Mouse (Mus musculus) 416B (cell line): ENCODE measurements around the gene Prr13.
A peak's percentile ranks its signal among the peaks of the same experiment; 100 is the strongest.

ENCODE experiments used
- DNase-seq: peaks from one replicate; pipeline ENCODE4 v3.0.0; 2011; ENCODE audit warnings: low read depth

Prr13 gene

DNA sequence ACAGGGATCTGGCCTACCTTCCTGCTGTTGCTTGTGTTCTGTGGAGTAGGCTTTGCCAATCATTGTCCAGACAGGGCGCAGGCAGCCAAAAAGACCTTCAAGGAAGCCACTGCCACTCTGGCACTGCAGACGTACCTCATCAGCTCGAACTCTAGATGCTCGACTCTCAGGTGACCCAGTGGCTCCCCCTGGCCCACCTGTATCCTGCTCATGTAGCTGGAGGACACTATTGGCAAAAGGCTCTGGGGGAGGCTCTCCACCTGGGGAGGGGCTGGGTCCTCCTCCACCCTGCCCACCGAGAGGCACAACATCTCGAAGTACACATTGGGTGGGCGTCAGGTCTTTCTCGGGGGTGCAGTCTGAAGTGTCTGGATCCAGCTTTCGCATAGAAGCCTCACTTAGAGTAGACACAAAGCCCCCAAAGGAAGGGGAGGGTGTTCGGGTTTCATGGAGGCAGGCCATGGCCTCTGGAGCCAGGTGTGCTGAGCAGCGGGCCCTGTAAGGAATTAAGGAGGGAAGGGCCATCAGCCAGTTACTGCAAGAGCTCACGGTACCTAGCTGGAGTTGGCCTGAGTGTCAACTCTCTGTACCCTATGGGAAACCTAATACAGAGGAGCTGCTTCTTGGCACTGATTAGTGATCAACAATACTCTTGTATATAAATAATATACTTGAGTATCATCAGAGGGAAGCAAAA lies 46.4 kb downstream of the Prr13 start:
- no peak for DNase-seq

DNA sequence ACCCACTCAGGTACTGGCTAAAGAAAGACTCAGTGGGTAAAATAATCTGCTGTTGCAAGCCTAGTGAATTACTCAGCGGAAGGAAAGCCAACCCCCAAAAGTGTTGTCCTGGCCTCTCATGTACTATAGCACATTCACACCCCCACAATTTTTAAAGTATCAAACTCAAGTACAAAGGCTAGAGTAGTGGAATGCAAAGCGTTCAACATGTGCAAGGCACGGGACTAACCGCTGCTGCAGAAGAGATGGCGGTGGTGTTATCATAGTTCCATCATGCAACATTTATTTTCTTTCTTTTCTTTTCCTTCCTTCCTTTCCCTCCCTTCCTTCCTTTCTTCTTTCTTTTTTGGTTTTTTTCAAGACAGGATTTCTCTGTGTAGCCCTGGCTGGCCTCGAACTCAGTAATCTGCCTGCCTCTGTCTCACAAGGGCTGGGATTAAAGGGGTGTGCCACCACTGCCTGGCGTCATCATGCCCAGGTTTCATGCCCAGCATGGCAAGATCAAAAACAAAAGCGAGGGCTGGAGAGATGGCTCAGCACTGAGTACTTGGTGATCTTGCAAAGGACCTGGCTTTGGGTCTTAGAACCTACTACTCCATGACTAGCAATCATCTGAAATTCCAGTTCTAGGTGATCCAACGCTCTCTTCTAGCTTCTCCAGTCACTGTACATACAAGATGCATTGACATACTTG lies 47.1 kb downstream of the Prr13 start:
- DNase-seq, result no peak

DNA sequence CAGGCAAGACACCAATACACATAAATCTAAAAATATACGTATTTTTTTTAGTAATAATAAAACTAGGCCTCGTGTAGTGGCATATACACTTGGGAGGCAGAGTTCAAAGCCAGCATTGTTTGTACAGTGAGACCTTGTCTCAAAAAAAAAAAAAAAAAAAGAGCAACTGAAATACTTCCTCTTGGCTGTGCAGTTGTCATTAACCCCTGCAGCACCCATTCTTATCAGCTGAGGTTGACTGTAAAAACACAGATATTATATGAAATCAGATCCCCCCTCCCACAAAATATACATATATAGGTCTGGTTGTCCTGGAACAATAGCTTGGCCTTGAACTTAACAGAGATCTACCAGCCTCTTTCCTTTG lies 47.6 kb downstream of the Prr13 start:
- DNase-seq, result peak; percentile 36

DNA sequence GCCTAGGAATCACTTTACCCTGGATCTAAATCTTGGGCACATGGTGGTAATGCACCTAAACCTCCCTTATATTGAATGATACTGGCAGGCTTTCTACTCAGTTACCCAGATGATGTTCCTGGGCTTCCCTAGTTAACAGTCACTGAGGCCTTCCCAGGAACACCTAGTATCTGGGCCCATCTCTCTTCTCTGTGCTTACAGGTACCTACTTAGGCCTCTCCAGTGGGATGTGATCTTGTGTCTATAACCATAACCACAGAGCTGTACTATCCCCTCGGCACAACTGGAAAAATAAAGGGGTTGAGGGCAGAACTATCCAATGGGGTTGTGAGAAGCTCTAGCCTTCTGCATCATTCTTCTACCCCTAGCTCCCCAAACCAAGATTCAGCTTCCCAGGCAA lies 48.0 kb downstream of the Prr13 start:
- no peak for DNase-seq

DNA sequence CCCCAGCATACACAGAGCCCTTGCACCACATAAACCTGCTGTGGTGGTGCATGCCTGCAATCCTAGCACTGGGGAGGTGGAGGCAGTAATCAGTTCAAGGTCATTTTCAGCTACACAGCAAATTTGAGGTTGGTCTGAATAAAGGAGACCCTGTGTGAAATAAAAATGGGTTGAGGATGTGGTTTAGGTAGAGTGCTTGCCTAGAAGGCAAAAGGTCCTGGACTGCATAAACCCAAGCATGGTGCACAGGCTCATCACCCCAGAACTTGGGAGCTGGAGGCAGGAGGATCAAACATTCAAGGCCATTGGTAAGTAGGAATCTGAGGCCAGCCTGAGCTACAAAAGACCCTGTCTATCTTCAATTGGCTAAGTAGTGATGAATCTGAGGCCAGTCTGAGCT lies 48.7 kb downstream of the Prr13 start:
- DNase-seq, result peak; percentile 49

DNA sequence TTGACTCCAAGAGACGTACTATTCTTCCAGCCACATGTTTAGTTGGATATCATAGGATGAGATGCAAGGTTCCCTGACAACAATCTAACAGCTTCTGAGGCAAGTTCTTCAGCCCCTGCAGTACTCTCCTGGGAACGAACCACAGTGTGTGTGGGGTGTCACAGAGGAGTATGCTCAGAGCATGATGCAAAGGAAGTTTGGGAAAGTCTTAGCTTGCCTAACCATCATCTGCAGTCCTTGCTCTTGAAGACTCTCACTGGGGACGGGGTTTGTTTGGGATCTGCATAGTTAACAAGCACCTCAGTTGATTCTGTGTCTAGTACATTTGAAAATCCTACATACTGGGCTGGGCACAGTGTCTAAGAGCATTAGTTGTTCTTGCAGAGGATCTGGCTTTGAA lies 49.5 kb downstream of the Prr13 start:
- no peak for DNase-seq

DNA sequence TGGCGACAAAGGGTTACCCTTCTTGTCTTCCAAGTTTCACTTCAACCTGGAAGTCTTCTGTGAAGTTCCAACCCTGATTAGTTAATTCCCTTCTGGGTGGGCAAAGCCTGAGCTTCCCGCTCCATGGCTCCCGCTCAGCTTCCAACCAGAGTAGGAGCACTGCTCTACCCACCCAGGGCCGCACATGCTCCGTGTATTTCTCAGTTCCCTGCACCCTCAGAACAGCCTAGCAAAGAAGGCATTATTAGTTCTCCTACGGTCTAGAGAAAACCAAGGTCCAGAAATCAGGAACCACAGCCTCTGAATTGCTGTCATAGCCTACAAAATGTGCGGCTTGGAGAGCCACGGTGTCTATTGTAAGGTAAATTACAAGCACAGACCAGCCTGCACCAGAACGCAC lies 51.3 kb downstream of the Prr13 start:
- DNase-seq, result no peak

DNA sequence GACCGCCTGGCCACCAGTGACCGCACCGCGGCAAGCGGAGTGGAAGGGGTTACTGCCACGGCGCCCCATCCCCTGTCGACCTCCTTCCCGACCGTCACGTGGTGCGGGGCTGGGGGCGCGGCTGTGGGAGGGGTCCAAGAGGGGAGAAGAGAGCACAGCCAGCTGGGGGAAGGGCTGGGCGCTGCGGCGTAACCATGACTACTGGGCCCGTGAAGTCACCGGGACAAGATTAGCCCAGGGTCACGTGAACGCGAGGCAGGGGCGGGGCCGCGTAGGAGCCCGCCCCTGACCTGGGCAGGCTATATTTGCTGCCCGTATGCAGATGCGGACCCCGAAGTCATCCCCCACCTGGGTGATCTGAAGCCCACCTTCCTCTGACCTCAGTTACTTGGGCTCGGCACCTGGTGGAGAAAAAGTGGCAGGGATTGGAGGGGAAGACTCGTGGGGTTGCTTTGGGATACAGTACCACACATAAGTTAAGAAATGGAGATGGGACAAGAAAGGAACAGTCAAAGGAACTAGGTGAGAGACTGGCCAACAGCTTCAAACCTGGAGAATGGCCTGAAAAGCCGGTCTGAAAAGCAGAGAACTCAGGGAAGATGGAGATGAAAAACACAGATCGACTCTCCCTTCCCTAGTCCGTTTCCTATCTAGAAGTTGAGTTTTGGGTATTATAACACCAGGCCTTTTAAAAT lies 51.9 kb downstream of the Prr13 start:
- no peak for DNase-seq

DNA sequence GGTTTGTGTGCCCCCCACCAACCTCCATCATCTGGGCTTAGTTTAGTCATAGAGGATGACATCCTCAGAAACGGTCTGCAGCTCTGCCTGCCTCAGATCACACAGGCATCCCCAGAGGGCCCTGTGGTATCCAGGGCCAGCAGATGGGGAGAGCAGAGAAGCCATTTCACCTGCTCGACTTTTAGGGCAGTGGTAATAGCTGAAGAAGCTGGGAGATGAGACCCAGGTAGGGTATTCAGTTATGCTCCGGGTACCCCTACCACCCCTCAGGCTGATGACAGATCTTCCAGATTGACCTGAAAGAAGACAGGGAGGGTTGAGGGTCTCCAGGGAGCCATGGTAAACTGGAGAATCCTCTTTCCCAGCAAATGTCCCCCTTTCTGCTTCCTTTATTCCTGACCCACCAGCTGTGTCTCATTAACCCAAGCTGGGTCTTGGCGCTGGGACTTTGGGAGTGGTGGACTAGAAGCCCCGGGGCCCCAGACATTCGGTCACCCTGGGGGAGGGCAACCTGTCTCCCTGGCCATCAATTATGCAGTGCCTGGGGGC lies 52.5 kb downstream of the Prr13 start:
- DNase-seq, result no peak

DNA sequence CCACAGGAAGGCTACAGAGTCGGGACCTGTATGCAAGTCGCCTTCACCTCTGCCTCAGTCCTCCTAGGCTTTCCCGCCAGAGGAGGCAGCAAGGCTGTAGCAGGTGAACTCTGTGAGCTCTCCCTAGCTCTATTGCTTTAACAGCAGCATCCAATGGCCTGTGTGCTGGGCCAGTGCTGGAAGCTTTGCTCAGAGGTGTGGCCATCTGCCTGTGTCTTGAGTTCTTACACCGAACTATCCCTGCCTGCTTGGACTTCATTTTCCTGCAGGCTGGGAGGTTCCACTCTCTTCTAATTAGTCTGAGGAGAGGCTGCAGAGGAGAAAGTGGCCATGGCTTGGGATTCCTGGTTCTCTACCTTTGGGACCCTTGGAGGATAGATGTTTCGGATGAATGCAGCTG lies 53.2 kb downstream of the Prr13 start:
- no peak for DNase-seq
